ENCODE assay signal across 8 mouse cellular contexts in genomic region chr19:55099184-55100160, GRCm38 (mm10). TPM values are rescaled to one million over a fixed set of nuclear protein-coding genes. Genes with fewer than 3 reads are reported as not detected.
DNase-seq lines count a peak whose midpoint lies in the region; ATAC-seq and TF ChIP-seq lines count a peak whose summit lies in the region.

No protein-coding gene starts in this region.

- peak overlapping the region; percentile 78 for H3K27ac ChIP-seq in hindbrain, embryonic 11.5 days (ENCODE audit: low read depth, low read length)
- peak overlapping the region; percentile 94 for H3K27ac ChIP-seq in lung, postnatal 0 days (ENCODE audit: low read length)

- H3K36me3 ChIP-seq in hindbrain, embryonic 11.5 days (ENCODE audit: control insufficient read depth, insufficient read depth, low read length) = no peaks in the 10 kb centered on the region
- no peaks in the 10 kb centered on the region for H3K36me3 ChIP-seq in lung, postnatal 0 days (ENCODE audit: insufficient read depth, low read length)

- DNase-seq in Muller cell, postnatal 12 days (ENCODE audit: inconsistent ontology term) = peak; percentile 94
- DNase-seq in cerebellum, adult 9-10 months = peak; percentile 83
- DNase-seq in hindbrain, embryonic 11.5 days (ENCODE audit: low spot score) = peak; percentile 97
- DNase-seq in layer of hippocampus, postnatal 10 days (ENCODE audit: low spot score in 2 of 2) = peak; percentile 80 to 89
- DNase-seq in lung, postnatal 0 days (ENCODE audit: low spot score) = peak; percentile 81
- DNase-seq in ovary, postnatal 10 days (ENCODE audit: low spot score) = peak; percentile 68
- peak; percentile 90 for DNase-seq in thymus, postnatal 0 days (ENCODE audit: low spot score)

- WGBS in hindbrain, embryonic 11.5 days = 1% methylated on average over 68 of the region's 69 CpGs
- WGBS in lung, postnatal 0 days = under 1% methylated on average over 59 of the region's 69 CpGs

- 0 out of 2 replicates have a peak, but pooled peaks cover 5% of the 10 kb centered on the region for H3K4me1 ChIP-seq in hindbrain, embryonic 11.5 days (replicated peaks; ENCODE audit: control insufficient read depth, insufficient read depth, low read length)
- peaks cover 8% of the 10 kb centered on the region; the same call in 1 of the 2 replicates for H3K4me1 ChIP-seq in lung, postnatal 0 days (ENCODE audit: insufficient read depth, low read depth, low read length)

- no peaks in the 10 kb centered on the region for H3K9me3 ChIP-seq in hindbrain, embryonic 11.5 days (ENCODE audit: control insufficient read depth, low read length)
- H3K9me3 ChIP-seq in lung, postnatal 0 days (ENCODE audit: low read length) = no peaks in the 10 kb centered on the region

- no peak for TF ChIP-seq CTCF in lung, postnatal 0 days (IDR thresholded peaks at IDR 0.05)

- TF ChIP-seq EP300 in lung, postnatal 0 days (IDR thresholded peaks at IDR 0.05) = no peak

- no peaks in the 10 kb centered on the region for H3K27me3 ChIP-seq in hindbrain, embryonic 11.5 days (ENCODE audit: control insufficient read depth, insufficient read depth, low read length)
- H3K27me3 ChIP-seq in lung, postnatal 0 days (replicated peaks; ENCODE audit: insufficient read depth, low read length) = no peaks in the 10 kb centered on the region

- H3K4me3 ChIP-seq in hindbrain, embryonic 11.5 days (ENCODE audit: low read depth, low read length) = peak overlapping the region; percentile 98
- H3K4me3 ChIP-seq in lung, postnatal 0 days (ENCODE audit: low read depth, low read length) = peak overlapping the region; percentile 85

- ATAC-seq in frontal cortex, adult (ENCODE audit: low TSS enrichment) = peak; percentile 77
- ATAC-seq in hindbrain, embryonic 11.5 days (ENCODE audit: low FRiP score) = peak; percentile 93
- ATAC-seq in lung, postnatal 0 days = peak; percentile 64

- H3K9ac ChIP-seq in hindbrain, embryonic 11.5 days (ENCODE audit: low read depth, low read length) = peak overlapping the region; percentile 87
- H3K9ac ChIP-seq in lung, postnatal 0 days (replicated peaks; ENCODE audit: low read depth) = peak overlapping the region; percentile 80

- H3K4me2 ChIP-seq in hindbrain, embryonic 11.5 days (replicated peaks; ENCODE audit: low read depth, low read length) = peak overlapping the region; percentile 94
- peak overlapping the region; percentile 95 for H3K4me2 ChIP-seq in lung, postnatal 0 days (replicated peaks; ENCODE audit: low read depth, low read length)

RNA-seq across cellular contexts. Expression of gene Gpam, which starts 27.6 kb away (rescaled TPM):
- polyA plus RNA-seq in hindbrain, embryonic 11.5 days (2014; fragmentation: Nextera tagmentation; extraction: Ambion mirVana) = 17.5 and 22.4 TPM in 2 replicates
- 10 to 100 TPM; 73.0 to 76.0 TPM for total RNA-seq in layer of hippocampus, postnatal 10 days (2021)
- polyA plus RNA-seq in lung, postnatal 0 days (2015; fragmentation: Nextera tagmentation; extraction: Ambion mirVana) = 41.4 and 51.8 TPM in 2 replicates
- polyA plus RNA-seq in thymus, postnatal 0 days (2015; fragmentation: Nextera tagmentation; extraction: Ambion mirVana) = 6.0 and 6.4 TPM in 2 replicates

Comparison
In these comparisons a context has a peak if more than half of its experiments do, and no peak if none do; other contexts are left out.
1. Peak in every context shown above with its lines: DNase-seq, ATAC-seq, H3K4me3 ChIP-seq and H3K27ac ChIP-seq.